Mouse (Mus musculus) bone marrow, adult 2 months (tissue): Measurements from ENCODE around the gene Omp.

Source experiments
- CTCF ChIP-seq: fragments of 200-500 bp; IDR thresholded peaks from 2 replicates; pipeline ENCODE4 v1.5.1; 2011; ENCODE audit warnings: low read length, control low read depth; ENCODE audit not compliant: control insufficient read depth, insufficient read depth
- POLR2A ChIP-seq: fragments of 200-500 bp; IDR thresholded peaks from 2 replicates; pipeline ENCODE4 v1.6.1; 2011; ENCODE audit warnings: low read depth, mild to moderate bottlenecking, control low read depth, low read length, borderline replicate concordance; ENCODE audit not compliant: control insufficient read depth

DNA sequence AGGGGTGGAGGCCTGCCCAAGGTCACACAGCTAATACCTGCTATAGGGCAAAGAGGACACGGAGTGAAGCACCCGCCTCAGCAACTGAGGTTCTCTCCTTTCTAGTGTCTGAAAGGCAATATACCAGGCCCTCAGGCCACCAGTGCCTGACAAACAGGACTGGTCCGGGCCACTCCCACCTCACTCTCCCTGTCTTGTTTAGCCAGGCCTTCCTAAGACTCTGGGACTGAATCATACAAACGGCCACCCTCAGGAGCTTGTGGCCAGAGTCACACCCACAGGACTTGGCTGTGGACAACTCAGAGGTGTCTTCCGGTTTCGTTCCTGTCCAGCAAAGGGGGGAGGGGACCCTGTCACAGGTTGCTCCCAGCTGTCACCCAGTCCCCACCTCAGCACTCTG, 16.9 kb upstream of the Omp start:
- TF ChIP-seq CTCF (no peak), POLR2A (no peak)
